Mouse (Mus musculus) liver, embryonic 16.5 days (tissue): ENCODE measurements around the gene Zfp36l2. TPM values are rescaled to one million over a fixed set of nuclear protein-coding genes. Genes with fewer than 3 reads are reported as not detected.

Experiments
- ATAC-seq: fragments of 200-750 bp; cut with Nextera tagmentation; 2 replicates; pipeline ENCODE4 v1.8.0; 2017; ENCODE audit warnings: low read depth, mild to moderate bottlenecking, moderate number of reproducible peaks, moderate library complexity
- H3K27ac ChIP-seq: fragments of 300-500 bp; sonication (generic); 2 replicates; pipeline ENCODE4 v1.5.1; 2014; ENCODE audit warnings: mild to moderate bottlenecking, low read length
- H3K27me3 ChIP-seq: fragments of 300-500 bp; sonication (generic); 2 replicates; pipeline ENCODE4 v1.6.1; 2014; ENCODE audit warnings: low read depth, low read length, mixed read lengths; ENCODE audit not compliant: control insufficient read depth, insufficient read depth
- H3K36me3 ChIP-seq: fragments of 300-500 bp; sonication (generic); 2 replicates; pipeline ENCODE4 v1.6.1; 2014; ENCODE audit warnings: mild to moderate bottlenecking; ENCODE audit not compliant: control insufficient read depth, insufficient read depth
- H3K4me1 ChIP-seq: fragments of 300-500 bp; sonication (generic); 2 replicates; pipeline ENCODE4 v1.6.1; 2014; ENCODE audit warnings: low read depth, low read length, mixed read lengths; ENCODE audit not compliant: control insufficient read depth
- H3K4me2 ChIP-seq: fragments of 300-500 bp; sonication (generic); 2 replicates; pipeline ENCODE4 v1.6.1; 2014; ENCODE audit warnings: low read depth, low read length, mixed read lengths
- H3K4me3 ChIP-seq: fragments of 300-500 bp; sonication (generic); 2 replicates; pipeline ENCODE4 v1.5.1; 2014; ENCODE audit warnings: low read depth, mild to moderate bottlenecking, low read length
- H3K9ac ChIP-seq: fragments of 300-500 bp; sonication (generic); 2 replicates; pipeline ENCODE4 v1.6.1; 2014; ENCODE audit warnings: low read depth, low read length
- H3K9me3 ChIP-seq: fragments of 300-500 bp; sonication (generic); replicated peaks from 2 replicates; pipeline ENCODE4 v1.6.1; 2016; ENCODE audit warnings: low read length; ENCODE audit not compliant: control insufficient read depth
- WGBS: fragments of 180-500 bp; shearing (Covaris S2); extraction: QIAGEN DNeasy Blood & Tissue Kit; methylation state at CpG from one replicate; pipeline ENCODE4 v1.1.7; 2014; ENCODE audit not compliant: insufficient replicate concordance; 5-methylcytosine and 5-hydroxymethylcytosine counted together
- polyA plus RNA-seq: library from polyadenylated mRNA; unstranded; fragments of >200 nt; fragmentation: Nextera tagmentation; extraction: Ambion mirVana; gene quantifications from 2 replicates; pipeline ENCODE4 v1.2.1, GENCODE M21; 2015

Gene Zfp36l2
- polyA plus RNA-seq, 1 experiment from 2014 or later: 4.6 TPM

DNA sequence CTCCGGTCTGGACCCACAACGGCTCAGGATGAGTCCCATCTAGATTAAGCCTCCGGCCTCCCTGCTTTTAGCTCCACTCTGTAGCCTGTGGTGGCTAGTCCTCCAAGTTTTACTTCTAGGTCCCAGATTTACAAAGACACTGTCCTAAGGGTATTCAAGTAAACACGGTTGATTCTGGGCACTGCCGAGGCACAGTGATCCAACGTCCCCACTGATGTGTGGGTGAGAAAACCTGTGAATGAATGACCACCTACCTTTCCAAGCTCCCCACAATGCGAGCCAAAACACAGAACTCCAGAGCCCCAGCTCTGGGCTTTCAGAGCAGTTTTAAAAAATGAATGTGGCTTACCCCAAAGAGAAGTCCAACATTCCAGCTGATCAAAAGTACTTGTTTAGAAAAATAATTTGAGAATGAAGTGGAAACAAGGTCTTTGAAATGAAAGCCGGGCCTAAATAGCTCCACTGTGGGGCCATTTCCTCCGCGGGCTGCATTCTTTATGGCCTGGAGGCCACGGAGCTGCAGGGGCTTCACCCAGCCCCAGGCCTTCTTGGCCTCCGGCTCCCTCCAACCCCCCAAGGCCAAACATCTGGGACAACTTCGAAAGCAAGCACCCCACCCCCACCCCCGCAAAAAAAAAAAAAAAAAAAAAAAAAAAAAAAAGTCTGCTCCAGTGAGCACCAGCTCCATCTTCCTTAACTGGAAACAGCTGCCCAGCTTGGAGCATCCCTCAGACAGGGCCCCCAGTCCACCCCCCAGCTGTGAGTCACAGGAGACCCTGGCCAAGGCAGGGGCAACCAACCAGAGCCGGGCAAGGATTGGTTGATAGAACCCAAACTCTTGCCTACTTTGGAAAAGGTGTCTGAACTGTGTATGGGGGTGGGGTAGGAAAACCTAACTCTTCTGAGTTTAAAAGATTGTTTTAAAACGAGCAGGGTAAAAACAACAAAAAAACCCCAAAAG is 5.2 kb downstream of the Zfp36l2 start:
- Histone ChIP-seq H3K4me3 (peak overlapping the region; percentile 51), H3K27ac (peak overlapping the region; percentile 92), H3K9me3 (no peaks in the 10 kb centered on the region), H3K9ac (peak overlapping the region; percentile 55), H3K36me3 (no peaks in the 10 kb centered on the region; the same call in 1 of the 2 replicates), H3K27me3 (no peaks in the 10 kb centered on the region), H3K4me2 (peak overlapping the region; percentile 68), H3K4me1 (peaks cover 41% of the 10 kb centered on the region)
- no peak for ATAC-seq
- 8% methylated on average over 16 of the region's 16 CpGs for WGBS

DNA sequence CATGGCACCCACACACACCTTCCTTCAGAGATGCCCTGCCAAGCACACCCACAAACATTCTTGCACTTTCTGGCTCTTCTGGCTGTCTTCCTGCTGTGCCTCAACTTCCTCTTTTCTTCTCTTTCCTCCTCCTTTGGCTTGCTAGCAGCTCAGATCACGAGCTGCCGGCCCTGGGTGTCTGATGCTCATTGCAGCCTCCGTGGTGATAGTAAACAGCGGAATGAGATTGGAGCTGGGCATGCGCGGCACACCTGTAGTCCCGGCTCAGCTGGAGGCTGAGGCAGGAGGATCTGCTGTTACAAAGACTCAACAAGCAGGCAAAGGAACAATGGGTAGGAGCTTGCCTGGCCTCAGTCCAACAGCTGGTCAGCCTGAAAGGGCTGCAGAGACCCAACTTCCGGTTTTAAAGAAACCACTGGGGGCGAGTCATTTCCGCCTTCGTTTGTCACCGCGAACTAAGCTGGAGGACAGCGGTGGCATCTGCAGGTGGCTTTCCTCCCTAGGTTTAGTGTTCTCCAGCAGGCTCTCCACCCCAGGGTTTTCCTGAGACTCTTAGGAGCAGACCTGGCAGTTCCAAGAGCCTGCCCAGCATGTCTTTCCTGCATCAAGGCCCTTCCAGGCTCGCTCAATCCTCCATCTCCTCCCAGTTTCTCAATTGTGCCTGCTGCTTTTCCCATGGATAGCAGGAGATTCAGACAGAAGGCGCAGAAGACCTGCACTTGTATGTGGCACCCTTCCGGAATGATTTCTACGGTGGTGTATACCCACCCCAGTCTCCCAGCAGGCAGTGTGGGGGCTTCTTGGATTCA is 6.0 kb downstream of the Zfp36l2 start:
- H3K4me1 ChIP-seq: peaks cover 44% of the 10 kb centered on the region
- H3K9me3 ChIP-seq: no peaks in the 10 kb centered on the region
- no peak for ATAC-seq
- peak overlapping the region; percentile 92 for H3K27ac ChIP-seq
- H3K36me3 ChIP-seq: no peaks in the 10 kb centered on the region; the same call in 1 of the 2 replicates
- H3K4me2 ChIP-seq: peak overlapping the region; percentile 68
- H3K27me3 ChIP-seq: no peaks in the 10 kb centered on the region
- peak overlapping the region; percentile 35 for H3K9ac ChIP-seq
- WGBS: 12% methylated on average over 18 of the region's 18 CpGs
- H3K4me3 ChIP-seq: peak overlapping the region; percentile 51

DNA sequence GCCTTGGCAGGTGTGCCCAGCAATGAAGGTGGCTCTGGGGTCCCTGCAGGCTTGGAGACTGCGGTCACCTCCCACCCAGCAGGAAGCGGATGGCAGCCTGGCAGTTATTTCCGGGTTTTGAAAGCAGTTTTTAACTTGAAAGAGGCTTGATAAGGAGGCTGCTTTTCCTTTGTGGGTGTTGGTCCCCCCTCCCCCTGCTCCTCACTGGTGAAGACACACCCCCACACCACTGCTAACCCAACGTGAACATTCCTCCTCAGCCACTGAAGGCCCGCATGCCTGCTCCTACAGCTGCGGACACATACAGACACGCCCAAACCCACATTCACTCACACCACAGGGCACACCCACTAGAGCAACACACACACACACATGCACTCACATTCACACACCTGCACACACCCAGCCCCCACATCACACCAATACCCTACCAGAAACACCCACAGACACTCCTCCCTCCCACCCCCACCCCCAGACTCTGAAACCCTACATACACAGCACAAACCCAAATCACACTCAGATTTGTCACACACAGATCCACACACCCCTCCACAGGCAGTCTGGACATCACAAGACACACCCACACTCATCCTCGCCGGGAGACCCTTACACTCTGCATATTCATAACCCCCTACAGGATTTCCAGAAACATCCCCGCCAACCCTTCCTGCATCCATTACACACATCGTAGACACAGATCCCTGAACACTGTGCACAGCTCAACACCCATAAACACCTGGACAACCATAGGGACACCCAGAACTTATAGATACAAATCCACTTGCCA is 6.8 kb downstream of the Zfp36l2 start:
- no peaks in the 10 kb centered on the region for H3K27me3 ChIP-seq
- H3K4me1 ChIP-seq: peaks cover 40% of the 10 kb centered on the region
- peak overlapping the region; percentile 92 for H3K27ac ChIP-seq
- H3K4me2 ChIP-seq: peak overlapping the region; percentile 68
- 8% methylated on average over 11 of the region's 11 CpGs for WGBS
- peak overlapping the region; percentile 38 for H3K9ac ChIP-seq
- H3K4me3 ChIP-seq: peak overlapping the region; percentile 51
- no peaks in the 10 kb centered on the region for H3K9me3 ChIP-seq
- peak; percentile 14; the same call in 1 of the 2 replicates for ATAC-seq
- H3K36me3 ChIP-seq: no peaks in the 10 kb centered on the region; the same call in 1 of the 2 replicates

DNA sequence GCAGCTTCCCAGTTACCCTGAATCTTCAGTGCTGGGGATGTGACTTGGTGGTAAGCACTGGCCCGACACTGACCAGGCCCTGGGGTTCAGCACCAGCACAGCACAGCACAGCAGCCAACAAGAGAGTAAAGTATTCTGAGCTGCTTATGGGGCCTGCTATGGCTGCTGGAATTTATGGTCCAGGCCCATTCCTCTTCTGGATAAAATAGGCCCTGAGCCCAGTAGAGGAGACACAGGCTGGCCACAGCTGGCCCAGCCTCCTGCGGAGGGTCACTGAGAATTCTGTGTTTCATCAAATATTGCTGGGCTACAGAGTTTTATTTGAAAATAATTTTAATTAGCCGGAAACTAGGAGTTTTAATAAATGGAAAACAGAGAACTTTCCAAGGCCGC is 7.8 kb downstream of the Zfp36l2 start:
- Histone ChIP-seq H3K4me2 (no peak overlapping the region), H3K9ac (no peak overlapping the region; the same call in 1 of the 2 replicates), H3K27me3 (no peaks in the 10 kb centered on the region), H3K9me3 (no peaks in the 10 kb centered on the region), H3K4me1 (peaks cover 40% of the 10 kb centered on the region), H3K4me3 (no peak overlapping the region), H3K36me3 (no peaks in the 10 kb centered on the region), H3K27ac (peak overlapping the region; percentile 0; the same call in 1 of the 2 replicates)
- ATAC-seq: no peak
- 57% methylated on average over 4 of the region's 4 CpGs for WGBS

DNA sequence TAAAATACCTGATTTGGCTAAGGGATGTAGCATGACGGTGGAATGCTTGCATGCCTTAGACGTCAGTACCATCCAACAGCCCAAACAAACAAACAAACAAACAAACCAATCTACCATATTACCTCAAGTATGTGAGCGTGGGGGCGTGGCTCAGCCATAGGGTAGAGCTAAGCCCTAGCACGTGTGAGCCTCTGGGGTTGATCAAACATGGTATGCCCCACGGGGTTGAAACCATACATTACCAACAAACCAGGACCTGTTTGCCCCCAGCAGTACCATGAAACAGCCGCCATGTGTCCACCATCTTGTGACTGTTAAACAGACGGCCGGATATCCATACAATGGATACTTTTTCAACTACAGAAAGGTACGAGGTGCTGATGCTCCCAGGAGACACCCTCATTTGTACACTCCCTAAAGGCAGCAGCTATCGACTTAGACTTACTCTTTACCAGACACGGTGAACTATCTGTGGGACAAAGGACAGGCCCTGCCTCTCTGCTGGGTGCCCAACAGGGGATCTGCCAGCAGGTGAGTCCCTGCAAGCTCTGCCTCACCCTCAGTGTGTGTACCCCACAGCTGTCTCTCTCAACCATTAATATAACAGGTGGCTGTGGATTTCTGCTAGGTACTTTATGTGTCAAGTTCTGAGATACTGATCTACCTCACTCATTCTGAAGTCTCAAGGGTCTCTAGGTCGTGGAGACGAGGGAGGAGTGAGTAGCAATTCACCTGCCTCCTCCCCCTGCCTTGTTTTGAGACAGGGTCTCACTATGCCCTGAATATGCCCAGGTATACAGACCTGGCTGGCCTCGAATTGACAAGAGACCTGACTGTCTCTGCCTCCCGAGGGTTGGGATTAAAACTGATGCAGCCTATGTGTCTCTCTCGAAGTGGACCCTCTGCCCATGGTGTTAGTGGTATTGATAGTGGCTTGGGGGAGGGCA is 8.4 kb downstream of the Zfp36l2 start:
- H3K4me1 ChIP-seq: peaks cover 40% of the 10 kb centered on the region
- ATAC-seq: no peak

DNA sequence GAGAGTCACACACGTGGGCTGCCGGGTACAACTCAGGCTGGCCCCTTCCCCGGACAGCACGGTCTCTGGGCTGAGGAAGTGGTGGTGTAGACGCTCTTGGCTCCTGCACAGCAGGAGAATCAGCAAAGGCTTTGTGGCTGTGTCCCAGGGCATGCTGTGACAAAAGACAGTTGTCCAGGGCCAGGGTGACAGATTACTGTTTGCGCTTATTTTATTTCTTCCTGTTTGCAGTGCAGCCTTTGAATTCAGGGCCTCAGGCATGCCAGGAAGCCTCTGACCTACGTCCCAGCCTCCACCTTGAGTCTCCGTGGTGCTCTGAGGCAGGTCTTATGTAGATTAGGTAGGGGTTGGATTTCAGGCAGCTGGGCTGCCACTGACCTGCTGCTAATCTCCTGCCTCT is 10.3 kb downstream of the Zfp36l2 start:
- peaks cover 28% of the 10 kb centered on the region for H3K4me1 ChIP-seq
- H3K27ac ChIP-seq: peak overlapping the region; percentile 56
- H3K36me3 ChIP-seq: no peaks in the 10 kb centered on the region

More for the DNA sequence above, 8.4 kb downstream of the Zfp36l2 start:
- Histone ChIP-seq H3K27me3 (no peaks in the 10 kb centered on the region), H3K27ac (peak overlapping the region; percentile 0; the same call in 1 of the 2 replicates), H3K9ac (no peak overlapping the region), H3K4me3 (no peak overlapping the region), H3K36me3 (no peaks in the 10 kb centered on the region), H3K9me3 (no peaks in the 10 kb centered on the region), H3K4me2 (no peak overlapping the region)
- 75% methylated on average over 17 of the region's 17 CpGs for WGBS

DNA sequence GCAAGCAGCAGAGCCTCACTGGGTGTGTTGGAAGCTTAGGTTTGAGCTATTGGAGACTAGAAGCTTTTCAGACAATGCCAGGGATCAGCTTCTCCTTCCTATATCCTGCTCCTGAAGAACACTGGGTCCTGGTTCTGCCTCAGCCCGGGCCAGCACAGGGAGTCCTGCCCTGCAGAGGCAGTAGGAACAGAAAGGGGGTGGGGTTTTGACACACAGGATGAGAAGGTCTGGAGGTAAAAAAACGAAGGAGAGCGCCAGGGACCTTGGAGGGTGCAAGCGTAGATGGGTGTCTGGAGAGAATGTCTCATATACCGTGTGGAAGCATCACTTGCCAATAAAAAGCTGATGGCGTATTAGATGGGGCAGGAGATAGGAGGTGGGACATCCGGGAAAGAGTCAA is 11.3 kb downstream of the Zfp36l2 start:
- Histone ChIP-seq H3K4me1 (peaks cover 17% of the 10 kb centered on the region), H3K4me3 (no peak overlapping the region), H3K9ac (no peak overlapping the region), H3K36me3 (no peaks in the 10 kb centered on the region), H3K4me2 (no peak overlapping the region), H3K27me3 (no peaks in the 10 kb centered on the region), H3K9me3 (no peaks in the 10 kb centered on the region), H3K27ac (no peak overlapping the region)
- ATAC-seq: no peak
- 73% methylated on average over 7 of the region's 7 CpGs for WGBS

More for the DNA sequence above, 10.3 kb downstream of the Zfp36l2 start:
- Histone ChIP-seq H3K4me3 (no peak overlapping the region), H3K9ac (peak overlapping the region; percentile 19; the same call in 1 of the 2 replicates), H3K4me2 (no peak overlapping the region), H3K27me3 (no peaks in the 10 kb centered on the region), H3K9me3 (no peaks in the 10 kb centered on the region)
- WGBS: 25% methylated on average over 8 of the region's 8 CpGs
- no peak for ATAC-seq
